9 mouse cellular contexts compared by ENCODE assay signal in the genomic region with DNA sequence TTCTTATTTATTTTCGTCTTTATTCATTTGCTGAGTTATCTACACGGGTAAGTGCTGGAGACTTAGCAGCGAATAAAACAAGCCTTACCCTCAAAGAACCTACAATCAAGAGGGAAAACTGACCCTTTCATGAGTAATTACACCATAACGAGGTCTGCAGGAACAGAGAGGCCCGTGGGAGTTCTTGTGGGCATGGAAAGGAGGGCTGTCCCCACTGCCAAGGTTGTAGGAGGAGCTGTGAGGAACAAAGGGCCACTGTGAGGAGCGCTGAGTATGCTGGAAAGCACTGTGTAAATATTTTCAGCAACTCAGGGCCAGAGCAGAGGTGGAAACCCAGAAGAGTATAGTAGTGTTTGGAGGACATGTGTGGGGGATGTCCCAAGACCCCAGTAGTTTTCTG.
DNase-seq lines count a peak whose midpoint lies in the region; ATAC-seq and TF ChIP-seq lines count a peak whose summit lies in the region.
"Had no signal": no experiment of that assay in that cellular context is flagged by ENCODE, and none has a peak within 500 bp of the region (broad histone marks: within the 10 kb centered on the region; RNA-seq: fewer than 3 reads in every experiment).

No protein-coding gene starts in this region.

- H3K9me3 ChIP-seq in kidney, embryonic 14.5 days (ENCODE audit: control insufficient read depth, low read length): no peaks in the 10 kb centered on the region
- H3K9me3 ChIP-seq in hindbrain, postnatal 0 days (ENCODE audit: low read length): no peaks in the 10 kb centered on the region
- H3K9me3 ChIP-seq: megakaryocyte, embryonic 14.5 days had no signal

- ATAC-seq in kidney, embryonic 14.5 days (ENCODE audit: low FRiP score, low TSS enrichment): peak; percentile 77
- peak; percentile 88 for ATAC-seq in hindbrain, postnatal 0 days
- no peak for ATAC-seq in erythroblast, adult 5-6 weeks (replicated peaks; ENCODE audit: low FRiP score, poor library complexity, severe bottlenecking)

- H3K27ac ChIP-seq in kidney, embryonic 14.5 days (ENCODE audit: low read depth, low read length): peak overlapping the region; percentile 67; the same call in 1 of the 2 replicates
- H3K27ac ChIP-seq in hindbrain, postnatal 0 days: peak overlapping the region; percentile 26; the same call in 1 of the 2 replicates

- no peak for DNase-seq in kidney, adult 8-10 months
- peak; percentile 43 for DNase-seq in embryo, embryonic 9.5 days (ENCODE audit: extremely low spot score)
- DNase-seq in hindbrain, postnatal 0 days (ENCODE audit: low spot score): peak; percentile 64
- peak; percentile 79 for DNase-seq in mesoderm, embryonic 11.5 days (ENCODE audit: low read depth, low spot score)
- DNase-seq in urinary bladder, postnatal 4 days (ENCODE audit: low spot score in 2 of 2): no peak
- DNase-seq in heart, adult 8-10 months (ENCODE audit: low spot score): no peak

- H3K36me3 ChIP-seq in kidney, embryonic 14.5 days (ENCODE audit: control insufficient read depth, insufficient read depth, low read length): no peaks in the 10 kb centered on the region
- no peaks in the 10 kb centered on the region for H3K36me3 ChIP-seq in hindbrain, postnatal 0 days (ENCODE audit: insufficient read depth, low read length)

- H3K27me3 ChIP-seq in kidney, embryonic 14.5 days (ENCODE audit: control insufficient read depth, insufficient read depth, low read length): no peaks in the 10 kb centered on the region
- H3K27me3 ChIP-seq in hindbrain, postnatal 0 days (ENCODE audit: insufficient read depth, low read length): no peaks in the 10 kb centered on the region

- 13% methylated on average over 6 of the region's 6 CpGs for WGBS in kidney, embryonic 14.5 days
- WGBS in hindbrain, postnatal 0 days: 23% methylated on average over 6 of the region's 6 CpGs

- H3K4me3 ChIP-seq in kidney, embryonic 14.5 days (ENCODE audit: low read length): no peak overlapping the region
- no peak overlapping the region for H3K4me3 ChIP-seq in hindbrain, postnatal 0 days (ENCODE audit: low read length)
- H3K4me3 ChIP-seq: megakaryocyte, embryonic 14.5 days had no signal

- TF ChIP-seq CTCF in hindbrain, postnatal 0 days (IDR thresholded peaks at IDR 0.05; ENCODE audit: low read depth): no peak

- H3K9ac ChIP-seq in kidney, embryonic 14.5 days (ENCODE audit: low read depth, low read length): no peak overlapping the region
- no peak overlapping the region for H3K9ac ChIP-seq in hindbrain, postnatal 0 days (replicated peaks; ENCODE audit: low read length)

- H3K4me2 ChIP-seq in kidney, embryonic 14.5 days (replicated peaks; ENCODE audit: low read depth, low read length): no peak overlapping the region
- H3K4me2 ChIP-seq in hindbrain, postnatal 0 days (ENCODE audit: low read depth, low read length): no peak overlapping the region

- peaks cover 21% of the 10 kb centered on the region for H3K4me1 ChIP-seq in kidney, embryonic 14.5 days (ENCODE audit: control insufficient read depth, insufficient read depth, low read length)
- H3K4me1 ChIP-seq in hindbrain, postnatal 0 days (ENCODE audit: insufficient read depth, low read length): no peaks in the 10 kb centered on the region

Comparison
In these comparisons a context has a peak if more than half of its experiments do, and no peak if none do; other contexts are left out.
1. DNase-seq: peak in embryo, embryonic 9.5 days (single experiment), hindbrain, postnatal 0 days (single experiment) and mesoderm, embryonic 11.5 days (single experiment); none in kidney, adult 8-10 months (0 of 2), urinary bladder, postnatal 4 days (0 of 2) and heart, adult 8-10 months (single experiment).